Mouse (Mus musculus) cerebellum, adult 2 months (tissue): ENCODE results near the gene Atxn1.

Experiments used
- CTCF ChIP-seq: fragments of 200-500 bp; IDR thresholded peaks from 2 replicates; pipeline ENCODE4 v1.5.1; 2011; ENCODE audit warnings: low read depth, mild to moderate bottlenecking, control low read depth, low read length, moderate library complexity, borderline replicate concordance; ENCODE audit not compliant: insufficient read depth
- POLR2A ChIP-seq: fragments of 200-500 bp; IDR thresholded peaks from 2 replicates; pipeline ENCODE4 v1.6.1; 2011; ENCODE audit warnings: low read length, control low read depth, borderline replicate concordance; ENCODE audit not compliant: insufficient read depth

GRCm38 (mm10) chr13:45688864-45689263, 275.9 kb downstream of the Atxn1 start:
- TF ChIP-seq POLR2A (no peak), CTCF (no peak)
